Mouse (Mus musculus): ENCODE data around the gene March9.

GRCm38 (mm10) chr10:127017071-127017470, 42.9 kb downstream of the March9 start:
- no peak for TF ChIP-seq CTCF (IDR thresholded peaks at IDR 0.05; ENCODE audit: low read depth)
- TF ChIP-seq EP300 (IDR thresholded peaks at IDR 0.05; ENCODE audit: low read depth), result no peak

Measured in liver, postnatal 0 days (tissue).